Mouse (Mus musculus) heart, embryonic 14.5 days (tissue): ENCODE results near the gene Ccdc88c. TPM values are rescaled to one million over a fixed set of nuclear protein-coding genes. Genes with fewer than 3 reads are reported as not detected.
A peak's percentile ranks its signal among the peaks of the same experiment; 100 is the strongest.
"Not testable (repeated sequence)": the region's sequence is repeated elsewhere in the genome, so short reads cannot be mapped to it uniquely, and the experiment has no call there.

Experiments
- ATAC-seq: fragments of 200-750 bp; cut with Nextera tagmentation; 2 replicates; pipeline ENCODE4 v1.8.0; 2017; ENCODE audit warnings: low read depth, moderate TSS enrichment; ENCODE audit not compliant: insufficient number of reproducible peaks, insufficient read depth, low FRiP score
- H3K27ac ChIP-seq, 2 experiments: fragments of 200-500 bp in 1 of 2; fragments of 300-500 bp in 1 of 2; sonication (generic) in 1 of 2; replicated peaks in 1 of 2; 2 replicates each; pipeline ENCODE4 v1.5.1; 2012 to 2014; ENCODE audit warnings: low read depth in 2 of 2, low read length in 2 of 2, control low read depth in 1 of 2, mild to moderate bottlenecking in 1 of 2, mixed read lengths in 1 of 2; ENCODE audit not compliant: control insufficient read depth in 1 of 2, insufficient read depth in 1 of 2
- H3K27me3 ChIP-seq: fragments of 300-500 bp; sonication (generic); 2 replicates; pipeline ENCODE4 v1.6.1; 2014; ENCODE audit warnings: mild to moderate bottlenecking, low read length, control low read depth; ENCODE audit not compliant: control insufficient read depth, insufficient read depth
- H3K36me3 ChIP-seq: fragments of 300-500 bp; sonication (generic); 2 replicates; pipeline ENCODE4 v1.6.1; 2014; ENCODE audit warnings: mild to moderate bottlenecking, control low read depth, low read length, mixed read lengths; ENCODE audit not compliant: control insufficient read depth, insufficient read depth
- H3K4me1 ChIP-seq, 2 experiments: fragments of 200-500 bp in 1 of 2; fragments of 300-500 bp in 1 of 2; sonication (generic) in 1 of 2; 2 replicates each; pipeline ENCODE4 v1.6.1; 2012 to 2014; ENCODE audit warnings: low read length in 2 of 2, control low read depth in 1 of 2, mixed read lengths in 1 of 2; ENCODE audit not compliant: control insufficient read depth in 2 of 2, insufficient read depth in 2 of 2
- H3K4me2 ChIP-seq: fragments of 300-500 bp; sonication (generic); 2 replicates; pipeline ENCODE4 v1.6.1; 2014; ENCODE audit warnings: mild to moderate bottlenecking, low read length
- H3K4me3 ChIP-seq, 2 experiments: fragments of 200-500 bp in 1 of 2; fragments of 300-500 bp in 1 of 2; sonication (generic) in 1 of 2; 2 replicates each; pipeline ENCODE4 v1.5.1; 2012 to 2014; ENCODE audit warnings: low read length in 2 of 2, mild to moderate bottlenecking in 2 of 2, control low read depth in 1 of 2, low read depth in 1 of 2, moderate library complexity in 1 of 2; ENCODE audit not compliant: control insufficient read depth in 1 of 2, insufficient read depth in 1 of 2
- H3K9ac ChIP-seq: fragments of 300-500 bp; sonication (generic); 2 replicates; pipeline ENCODE4 v1.6.1; 2014; ENCODE audit warnings: mild to moderate bottlenecking, low read length
- H3K9me3 ChIP-seq: fragments of 300-500 bp; sonication (generic); 2 replicates; pipeline ENCODE4 v1.6.1; 2016; ENCODE audit warnings: low read length, control low read depth; ENCODE audit not compliant: control insufficient read depth
- WGBS: fragments of 180-500 bp; shearing (Covaris S2); extraction: QIAGEN DNeasy Blood & Tissue Kit; methylation state at CpG from one replicate; pipeline ENCODE4 v1.1.7; 2014; 5-methylcytosine and 5-hydroxymethylcytosine counted together
- polyA plus RNA-seq: library from polyadenylated mRNA; unstranded; fragments of >200 nt; fragmentation: Nextera tagmentation; extraction: Ambion mirVana; gene quantifications from 2 replicates; pipeline ENCODE4 v1.2.1, GENCODE M21; 2014

The Ccdc88c gene
- polyA plus RNA-seq, 1 experiment from 2014 or later = 2.7 TPM

DNA sequence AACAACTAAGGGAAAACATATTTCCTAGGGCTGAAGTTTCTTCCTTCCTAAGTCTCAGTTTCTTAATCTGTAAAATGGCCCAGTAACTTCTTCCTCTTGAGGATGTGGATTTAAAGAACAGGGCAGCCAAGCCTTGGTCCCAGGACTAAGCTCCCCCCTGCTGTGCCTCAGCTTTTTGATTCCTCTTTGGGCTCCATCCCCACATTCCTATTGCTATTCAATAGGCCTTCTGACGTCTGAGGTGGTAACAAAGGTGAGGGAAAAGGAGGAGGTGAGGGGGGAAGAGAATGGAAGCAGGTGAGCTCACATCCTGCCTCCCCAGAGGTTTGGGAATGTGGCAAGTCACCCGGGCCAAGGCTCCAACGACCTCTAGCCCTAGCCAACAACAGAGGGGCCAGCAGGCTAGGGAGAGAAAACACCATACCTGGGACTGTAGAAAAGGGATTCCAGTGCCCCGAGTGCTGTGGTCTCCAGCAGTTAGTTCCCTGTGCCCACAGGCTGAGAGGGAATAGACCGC is 12.4 kb downstream of the Ccdc88c start:
- peaks cover 17 to 25% of the 10 kb centered on the region in 2 experiments for H3K4me1 ChIP-seq

DNA sequence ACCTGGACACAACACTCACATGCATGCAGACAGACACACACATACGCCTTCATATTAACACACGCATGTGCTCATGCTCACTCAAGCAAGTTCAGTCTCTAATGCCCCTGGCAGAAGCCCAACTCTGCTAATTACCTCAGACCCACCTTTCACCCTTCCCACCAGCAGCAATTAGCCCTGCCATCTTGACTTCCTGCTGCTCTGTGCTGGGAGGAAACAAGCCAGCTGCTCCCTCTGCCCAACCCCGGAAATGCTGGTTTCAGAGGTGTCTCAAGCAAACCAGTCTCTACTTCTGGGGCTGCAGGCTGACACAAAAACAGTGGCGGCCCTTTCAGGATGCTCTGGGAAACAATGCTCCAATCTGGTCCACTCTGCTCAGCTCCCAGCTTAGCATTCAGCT is 12.9 kb downstream of the Ccdc88c start:
- no peaks in the 10 kb centered on the region for H3K9me3 ChIP-seq
- H3K27me3 ChIP-seq = peaks cover 12% of the 10 kb centered on the region
- peaks cover 17 to 25% of the 10 kb centered on the region in 2 experiments for H3K4me1 ChIP-seq
- H3K4me2 ChIP-seq = no peak overlapping the region
- no peak for ATAC-seq
- 61% methylated on average over 4 of the region's 4 CpGs for WGBS
- H3K4me3 ChIP-seq = no peak overlapping the region
- H3K27ac ChIP-seq = no peak overlapping the region
- no peak overlapping the region for H3K9ac ChIP-seq
- no peaks in the 10 kb centered on the region for H3K36me3 ChIP-seq

More for the DNA sequence above, 12.4 kb downstream of the Ccdc88c start:
- no peaks in the 10 kb centered on the region for H3K9me3 ChIP-seq
- H3K9ac ChIP-seq = no peak overlapping the region
- 44% methylated on average over 5 of the region's 5 CpGs for WGBS
- no peaks in the 10 kb centered on the region for H3K36me3 ChIP-seq
- H3K27me3 ChIP-seq = peaks cover 12% of the 10 kb centered on the region
- H3K27ac ChIP-seq = no peak overlapping the region
- H3K4me2 ChIP-seq = no peak overlapping the region
- H3K4me3 ChIP-seq = no peak overlapping the region
- ATAC-seq = no peak

DNA sequence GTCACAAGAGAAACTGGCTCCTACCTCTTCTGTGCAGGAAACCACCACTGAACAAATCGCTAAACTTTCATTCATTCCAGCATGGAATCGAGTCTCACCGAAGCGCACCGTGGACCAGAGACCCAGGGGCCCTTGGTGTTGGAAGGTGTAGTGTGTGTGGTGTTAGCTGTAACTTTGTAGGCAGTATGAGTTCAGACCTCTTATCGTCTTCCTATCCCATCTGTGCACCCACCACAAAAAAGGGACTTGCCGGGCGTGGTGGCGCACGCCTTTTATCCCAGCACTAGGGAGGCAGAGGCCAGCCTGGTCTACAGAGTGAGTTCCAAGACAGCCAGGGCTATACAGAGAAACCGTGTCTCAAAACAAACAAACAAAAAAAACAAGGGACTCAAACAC is 13.7 kb downstream of the Ccdc88c start:
- Histone ChIP-seq H3K4me1 (peaks cover 18 to 27% of the 10 kb centered on the region in 2 experiments), H3K36me3 (no peaks in the 10 kb centered on the region), H3K4me2 (no peak overlapping the region), H3K9ac (no peak overlapping the region), H3K4me3 (no peak overlapping the region), H3K27me3 (peaks cover 12% of the 10 kb centered on the region), H3K9me3 (no peaks in the 10 kb centered on the region), H3K27ac (no peak overlapping the region)
- WGBS = 83% methylated on average over 11 of the region's 11 CpGs
- no peak for ATAC-seq

DNA sequence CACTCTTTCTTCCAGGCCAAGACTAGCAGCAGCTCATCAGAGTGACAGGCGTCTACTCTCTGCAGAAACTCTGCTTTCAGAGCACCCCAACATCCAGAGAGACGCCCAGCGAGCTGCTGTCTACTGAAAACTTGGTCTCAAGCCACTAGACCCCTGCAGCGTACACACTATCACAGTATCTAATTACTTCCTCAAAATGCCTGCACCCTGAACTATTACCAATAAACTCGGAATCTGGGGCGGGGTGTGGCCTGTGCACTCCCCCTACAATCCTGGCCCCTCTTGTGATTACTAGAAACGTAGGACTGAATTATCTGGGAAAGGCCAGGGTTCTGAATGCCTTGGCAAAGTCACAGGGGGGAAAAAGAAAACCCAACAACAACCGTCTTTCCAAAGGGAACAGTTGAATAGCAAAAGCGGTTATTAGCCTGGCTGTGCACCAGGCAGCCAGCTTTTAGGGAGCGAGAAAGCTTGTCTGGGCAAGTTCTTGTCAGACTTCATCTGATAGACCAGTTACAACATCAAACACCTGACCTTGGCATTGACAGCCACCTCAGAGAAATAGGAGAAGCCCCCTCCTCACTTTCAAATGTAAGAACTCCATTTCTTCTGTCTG is 14.2 kb downstream of the Ccdc88c start:
- Histone ChIP-seq H3K36me3 (no peaks in the 10 kb centered on the region), H3K27ac (no peak overlapping the region), H3K4me3 (no peak overlapping the region), H3K27me3 (peaks cover 12% of the 10 kb centered on the region), H3K9ac (no peak overlapping the region), H3K9me3 (no peaks in the 10 kb centered on the region), H3K4me1 (peaks cover 21 to 30% of the 10 kb centered on the region in 2 experiments), H3K4me2 (no peak overlapping the region)
- WGBS = 73% methylated on average over 10 of the region's 10 CpGs
- ATAC-seq = no peak

DNA sequence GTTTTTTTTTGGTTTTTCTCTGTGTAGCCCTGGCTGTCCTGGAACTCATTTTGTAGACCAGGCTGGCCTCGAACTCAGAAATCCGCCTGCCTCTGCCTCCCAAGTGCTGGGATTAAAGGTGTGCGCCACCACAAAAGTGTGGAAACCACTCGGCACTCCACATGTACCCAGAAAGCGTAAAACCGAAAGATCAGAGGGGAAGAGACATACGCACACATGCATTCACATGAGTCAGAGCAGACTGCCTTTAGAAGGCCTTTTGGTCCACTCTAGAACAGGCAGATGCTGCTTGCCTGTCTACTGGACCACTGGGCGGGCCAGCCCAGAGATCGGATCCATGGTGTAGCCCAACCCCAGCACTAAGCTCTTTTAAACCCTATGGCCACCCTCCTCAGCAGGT is 15.2 kb downstream of the Ccdc88c start:
- ATAC-seq, H3K27ac ChIP-seq: not testable (repeated sequence)
- 92% methylated on average over 9 of the region's 9 CpGs for WGBS

DNA sequence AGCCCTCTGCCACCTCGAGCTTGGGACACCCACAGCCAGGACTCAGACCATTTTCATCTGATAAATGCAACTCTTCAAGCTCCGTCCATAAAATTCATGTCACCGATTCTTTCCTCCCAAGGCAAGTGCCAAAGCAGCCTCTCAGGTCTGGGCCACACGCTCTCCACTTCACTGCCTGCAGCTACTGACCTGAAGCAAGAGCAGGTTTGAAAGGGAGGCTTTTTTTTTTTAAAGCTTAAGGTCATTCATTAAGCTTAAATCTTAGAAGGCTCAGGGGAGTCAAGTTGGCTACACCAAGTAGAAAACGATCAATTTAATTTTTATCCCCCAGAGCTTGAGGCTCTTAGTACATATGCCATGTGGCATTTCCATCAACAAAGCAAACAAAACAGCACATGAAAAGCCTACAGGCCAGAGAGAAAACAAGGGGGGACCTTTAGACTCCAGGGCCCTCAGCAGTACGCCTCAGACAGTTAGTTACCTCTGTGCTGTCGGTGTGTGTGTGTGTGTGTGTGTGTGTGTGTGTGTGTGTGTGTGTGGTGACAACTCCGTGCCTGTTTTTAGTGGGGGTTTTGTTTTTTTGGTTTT is 15.7 kb downstream of the Ccdc88c start:
- H3K9ac ChIP-seq = no peak overlapping the region
- peaks cover 12% of the 10 kb centered on the region for H3K27me3 ChIP-seq
- peaks cover 24 to 28% of the 10 kb centered on the region in 2 experiments for H3K4me1 ChIP-seq
- H3K4me2 ChIP-seq = no peak overlapping the region
- no peak overlapping the region for H3K27ac ChIP-seq
- no peaks in the 10 kb centered on the region for H3K36me3 ChIP-seq
- 75% methylated on average over 8 of the region's 8 CpGs for WGBS
- no peak for ATAC-seq
- H3K9me3 ChIP-seq = no peaks in the 10 kb centered on the region
- H3K4me3 ChIP-seq = no peak overlapping the region

More for the DNA sequence above, 15.2 kb downstream of the Ccdc88c start:
- Histone ChIP-seq H3K27me3 (peaks cover 12% of the 10 kb centered on the region), H3K4me1 (peaks cover 22 to 28% of the 10 kb centered on the region in 2 experiments)
- H3K9ac ChIP-seq, H3K36me3 ChIP-seq, H3K4me2 ChIP-seq, H3K9me3 ChIP-seq, H3K4me3 ChIP-seq: not testable (repeated sequence)

DNA sequence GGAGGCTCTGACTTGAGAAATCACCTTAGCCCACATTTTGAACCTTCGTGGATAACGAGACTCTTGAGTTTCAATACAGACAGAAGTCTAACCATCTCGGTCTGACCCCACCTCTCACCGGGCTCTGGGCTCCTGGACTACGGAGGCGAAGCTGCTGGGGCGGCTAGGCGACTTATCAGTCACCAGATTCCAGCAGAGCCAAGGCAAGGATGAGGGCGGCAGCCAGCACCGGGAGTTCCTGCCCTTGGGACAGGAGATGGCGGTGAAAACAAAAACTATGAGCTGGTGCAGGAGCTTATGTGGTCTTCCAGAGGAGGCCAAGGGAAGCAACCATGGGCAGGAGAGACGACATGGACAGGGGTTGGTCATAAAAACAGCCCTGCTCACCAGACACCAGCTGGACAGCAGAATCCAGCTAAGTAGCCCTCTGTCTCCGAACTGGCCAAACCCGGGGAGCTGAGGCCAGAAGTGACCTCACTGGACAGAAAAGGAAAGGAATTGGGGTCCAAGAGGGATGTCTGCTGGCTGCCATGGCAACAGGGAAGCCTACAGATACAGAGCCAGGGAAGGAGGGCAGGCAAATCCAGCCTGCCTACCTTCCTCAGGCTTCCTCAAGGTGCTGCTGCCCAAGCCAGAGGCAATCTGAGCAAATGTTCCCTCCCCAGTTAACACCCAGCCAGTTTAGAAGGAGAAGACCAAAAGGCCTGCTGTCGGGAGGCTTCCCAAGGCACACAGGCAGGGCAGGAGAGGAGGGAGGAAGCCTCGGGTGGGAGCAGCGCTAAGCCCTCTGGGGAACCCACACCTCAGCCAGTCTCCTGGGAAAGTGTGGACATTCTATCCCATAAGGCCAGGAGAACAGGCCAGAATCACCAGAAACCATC is 16.4 kb downstream of the Ccdc88c start:
- Histone ChIP-seq H3K4me1 (peaks cover 26 to 32% of the 10 kb centered on the region in 2 experiments), H3K9me3 (no peaks in the 10 kb centered on the region), H3K27ac (peak overlapping the region in 1 of 2 experiments; percentile 2; a peak in 1 of 4 replicates), H3K4me3 (no peak overlapping the region), H3K9ac (no peak overlapping the region), H3K27me3 (peaks cover 12% of the 10 kb centered on the region), H3K4me2 (peak overlapping the region; percentile 54), H3K36me3 (no peaks in the 10 kb centered on the region)
- ATAC-seq = no peak
- 16% methylated on average over 17 of the region's 17 CpGs for WGBS
